Mouse (Mus musculus): ENCODE measurements around the gene Mrps7.

Mrps7 gene

DNA sequence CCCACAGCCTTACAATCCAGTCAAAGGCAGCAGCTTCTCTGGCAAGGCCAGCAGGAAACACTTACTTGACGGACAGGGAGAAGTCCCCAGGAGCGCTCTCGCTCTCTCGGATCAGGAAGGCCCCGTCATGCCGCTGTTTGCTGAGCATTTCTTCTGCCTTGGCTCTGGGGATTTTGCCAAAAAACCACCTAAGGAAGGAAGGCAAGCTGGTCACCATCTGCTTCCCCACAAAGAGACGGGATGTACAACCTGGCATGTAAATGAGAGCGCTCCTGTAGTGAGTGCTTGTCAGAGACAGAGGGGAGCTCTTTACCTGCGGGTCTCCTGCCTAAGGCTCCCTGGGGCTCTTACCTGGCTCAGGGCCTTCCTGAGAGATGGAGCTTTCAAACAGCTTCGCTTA is 46.0 kb downstream of the Mrps7 start:
- DNase-seq (ENCODE audit: low read depth): no peak

DNA sequence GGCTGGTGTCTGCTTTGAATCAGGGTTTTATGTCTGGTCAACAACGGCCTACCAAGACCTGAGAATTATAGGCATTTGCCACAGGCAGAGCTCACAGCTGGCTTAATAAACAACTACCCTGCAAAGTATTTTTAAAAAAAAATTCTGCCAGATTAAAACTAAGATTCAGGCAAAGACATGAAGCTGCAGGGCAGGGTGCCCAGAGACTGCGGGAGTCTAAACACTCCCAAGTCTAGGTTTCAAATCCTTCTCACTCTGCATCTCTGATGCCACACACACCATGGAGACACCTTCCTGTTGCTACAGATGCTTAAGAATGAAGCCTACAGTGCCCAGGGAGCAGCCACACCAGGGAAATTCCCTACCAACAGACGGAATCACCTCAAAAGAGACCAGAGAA is 48.0 kb downstream of the Mrps7 start:
- DNase-seq (ENCODE audit: low read depth): no peak

DNA sequence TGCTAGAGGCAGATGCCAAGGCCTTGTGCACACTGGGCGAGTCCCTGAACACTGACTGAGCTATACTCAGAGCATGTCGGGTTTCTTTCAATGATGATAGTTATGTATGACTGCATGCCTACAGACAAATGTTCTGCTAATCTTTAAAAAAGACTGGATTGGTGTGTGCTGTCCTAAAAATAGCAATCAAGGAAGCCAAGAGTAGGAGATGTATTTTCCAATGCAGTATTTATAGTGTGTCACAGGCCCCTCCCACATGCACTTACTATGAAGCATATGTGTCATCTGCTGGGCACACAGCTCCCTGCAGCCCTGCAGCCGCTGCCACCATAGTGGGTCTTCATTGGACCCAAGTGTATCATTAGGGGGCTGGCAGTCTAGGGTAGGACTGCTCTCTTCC is 49.5 kb downstream of the Mrps7 start:
- no peak for DNase-seq (ENCODE audit: low read depth)

DNA sequence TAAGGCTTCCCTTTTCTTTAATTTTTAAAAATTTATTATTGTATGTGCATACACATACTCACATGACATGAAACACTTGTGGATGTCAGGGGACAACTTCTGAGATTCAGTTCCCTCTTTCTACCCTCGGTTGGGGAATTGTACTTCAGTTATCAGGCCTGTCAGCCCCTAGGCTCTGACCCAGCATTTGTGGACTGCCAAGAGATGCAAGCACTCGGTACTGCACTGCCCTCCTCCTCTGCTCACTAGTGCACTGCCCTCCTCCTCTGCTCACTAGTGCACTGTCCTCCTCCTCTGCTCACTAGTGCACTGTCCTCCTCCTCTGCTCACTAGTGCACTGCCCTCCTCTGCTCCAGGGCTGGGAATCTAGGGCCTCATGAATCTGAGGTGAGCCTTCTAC is 50.4 kb downstream of the Mrps7 start:
- no peak for DNase-seq (ENCODE audit: low read depth)

Data from induced T-regulatory cell, adult 2 months (primary cell).